Mouse (Mus musculus) C2C12 (cell line): ENCODE measurements around the gene Dscaml1. TPM values are rescaled to one million over a fixed set of nuclear protein-coding genes. Genes with fewer than 3 reads are reported as not detected.

Experiments used
- H3K27me3 ChIP-seq: one replicate; pipeline ENCODE4 v1.6.1; 2011; ENCODE audit not compliant: control insufficient read depth, insufficient read depth, insufficient read length
- H3K36me3 ChIP-seq: one replicate; pipeline ENCODE4 v1.6.1; 2011; ENCODE audit not compliant: control insufficient read depth, insufficient read depth
- H3K4me3 ChIP-seq: one replicate; pipeline ENCODE4 v1.5.1; 2011; ENCODE audit warnings: mild to moderate bottlenecking, control low read depth; ENCODE audit not compliant: poor library complexity, insufficient read depth, severe bottlenecking
- H3K79me2 ChIP-seq: one replicate; pipeline ENCODE4 v1.6.1; 2011; ENCODE audit not compliant: control insufficient read depth, insufficient read depth
- H3K79me3 ChIP-seq: one replicate; pipeline ENCODE4 v1.6.1; 2011; ENCODE audit warnings: low read depth, control low read depth
- H3ac ChIP-seq: one replicate; pipeline ENCODE3; 2011; ENCODE audit warnings: low read depth; ENCODE audit not compliant: control insufficient read depth, insufficient read length
- CEBPB ChIP-seq: IDR thresholded peaks from one replicate; pipeline ENCODE4 v1.6.1; 2011; ENCODE audit warnings: low read depth, mild to moderate bottlenecking, control low read depth, moderate library complexity
- CTCF ChIP-seq: IDR thresholded peaks from one replicate; pipeline ENCODE4 v1.5.1; 2011; ENCODE audit not compliant: control insufficient read depth, insufficient read depth, insufficient read length
- FOSL1 ChIP-seq: IDR thresholded peaks from one replicate; pipeline ENCODE4 v1.8.0; 2011; ENCODE audit warnings: mild to moderate bottlenecking, low read length; ENCODE audit not compliant: poor library complexity, insufficient read depth, severe bottlenecking
- MAX ChIP-seq: IDR thresholded peaks from one replicate; pipeline ENCODE4 v1.6.1; 2011; ENCODE audit warnings: mild to moderate bottlenecking, control low read depth
- MYOD1 ChIP-seq: IDR thresholded peaks from one replicate; pipeline ENCODE4 v1.6.1; 2011; ENCODE audit warnings: low read depth; ENCODE audit not compliant: control insufficient read depth, insufficient read length
- MYOG ChIP-seq: IDR thresholded peaks from one replicate; pipeline ENCODE4 v1.6.1; 2011; ENCODE audit not compliant: control insufficient read depth, insufficient read length; ENCODE audit errors: extremely low read depth
- USF1 ChIP-seq: IDR thresholded peaks from one replicate; pipeline ENCODE4 v1.6.1; 2011; ENCODE audit warnings: low read depth, mild to moderate bottlenecking, control low read depth, moderate library complexity
- polyA plus RNA-seq: library from polyadenylated mRNA; unstranded; fragments of >200 nt; fragmentation: generic; extraction: Trizol; gene quantifications from one replicate; pipeline ENCODE4 v1.2.1, GENCODE M21; 2012; ENCODE audit warnings: missing spikeins

The Dscaml1 gene
- polyA plus RNA-seq, 1 experiment, result not detected

GRCm38 (mm10) chr9:45433119-45433518 is 6.7 kb downstream of the Dscaml1 start:
- Histone ChIP-seq H3K27me3 (peaks cover 34% of the 10 kb centered on the region), H3K4me3 (no peak overlapping the region), H3ac (no peak overlapping the region), H3K36me3 (no peaks in the 10 kb centered on the region), H3K79me3 (no peaks in the 10 kb centered on the region), H3K79me2 (no peaks in the 10 kb centered on the region)
- TF ChIP-seq MYOG, result no peak
- no peak for TF ChIP-seq USF1
- TF ChIP-seq MYOD1, result no peak
- no peak for TF ChIP-seq FOSL1
- no peak for TF ChIP-seq CTCF
- no peak for TF ChIP-seq MAX
- TF ChIP-seq CEBPB, result no peak

- TF ChIP-seq USF1, result no peak
- TF ChIP-seq MAX, result no peak
- TF ChIP-seq MYOG, result no peak
- no peak for TF ChIP-seq CEBPB
- TF ChIP-seq MYOD1, result no peak
- no peak for TF ChIP-seq FOSL1
- no peak for TF ChIP-seq CTCF
- Histone ChIP-seq H3K79me2 (no peaks in the 10 kb centered on the region), H3K4me3 (no peak overlapping the region), H3K36me3 (no peaks in the 10 kb centered on the region), H3K27me3 (peaks cover 37% of the 10 kb centered on the region), H3ac (no peak overlapping the region), H3K79me3 (no peaks in the 10 kb centered on the region)
Measured at GRCm38 (mm10) chr9:45434171-45434570, 7.7 kb downstream of the Dscaml1 start.

- Histone ChIP-seq H3ac (no peak overlapping the region), H3K4me3 (no peak overlapping the region), H3K36me3 (no peaks in the 10 kb centered on the region), H3K79me2 (no peaks in the 10 kb centered on the region), H3K79me3 (no peaks in the 10 kb centered on the region), H3K27me3 (peaks cover 4% of the 10 kb centered on the region)
- TF ChIP-seq MYOG (no peak), MAX (no peak), CTCF (no peak), MYOD1 (no peak), FOSL1 (no peak), CEBPB (no peak), USF1 (no peak)
Measured at GRCm38 (mm10) chr9:45439025-45439424, 12.6 kb downstream of the Dscaml1 start.

GRCm38 (mm10) chr9:45440083-45440784 is 13.8 kb downstream of the Dscaml1 start:
- H3K79me2 ChIP-seq, result no peaks in the 10 kb centered on the region
- TF ChIP-seq FOSL1, result no peak
- no peak for TF ChIP-seq CTCF
- TF ChIP-seq USF1, result no peak
- no peak for TF ChIP-seq MYOD1
- TF ChIP-seq MAX, result no peak
- no peak for TF ChIP-seq CEBPB
- TF ChIP-seq MYOG, result no peak
- H3K79me3 ChIP-seq, result no peaks in the 10 kb centered on the region
- H3K27me3 ChIP-seq, result peaks cover 4% of the 10 kb centered on the region
- H3K36me3 ChIP-seq, result no peaks in the 10 kb centered on the region
- H3K4me3 ChIP-seq, result no peak overlapping the region
- no peak overlapping the region for H3ac ChIP-seq

- Histone ChIP-seq H3K36me3 (no peaks in the 10 kb centered on the region), H3K27me3 (peaks cover 19% of the 10 kb centered on the region), H3ac (no peak overlapping the region), H3K79me2 (no peaks in the 10 kb centered on the region), H3K79me3 (no peaks in the 10 kb centered on the region), H3K4me3 (no peak overlapping the region)
- TF ChIP-seq MYOG, result no peak
- no peak for TF ChIP-seq MAX
- TF ChIP-seq CEBPB, result no peak
- no peak for TF ChIP-seq CTCF
- no peak for TF ChIP-seq MYOD1
- TF ChIP-seq USF1, result no peak
- no peak for TF ChIP-seq FOSL1
Measured at GRCm38 (mm10) chr9:45444251-45444798, 17.9 kb downstream of the Dscaml1 start.
